Mouse (Mus musculus) heart, embryonic 12.5 days (tissue): Measurements from ENCODE around the gene Bpifa1. TPM values are rescaled to one million over a fixed set of nuclear protein-coding genes. Genes with fewer than 3 reads are reported as not detected.
"Not testable (repeated sequence)": the region's sequence is repeated elsewhere in the genome, so short reads cannot be mapped to it uniquely, and the experiment has no call there.

Experiments
- ATAC-seq: fragments of 200-750 bp; cut with Nextera tagmentation; 2 replicates; pipeline ENCODE4 v1.8.0; 2017; ENCODE audit warnings: moderate TSS enrichment, moderate library complexity; ENCODE audit not compliant: insufficient number of reproducible peaks, low FRiP score
- H3K27ac ChIP-seq: fragments of 300-500 bp; sonication (generic); 2 replicates; pipeline ENCODE4 v1.5.1; 2016; ENCODE audit warnings: mild to moderate bottlenecking, moderate library complexity; ENCODE audit not compliant: poor library complexity, severe bottlenecking
- H3K27me3 ChIP-seq: fragments of 300-500 bp; sonication (generic); replicated peaks from 2 replicates; pipeline ENCODE4 v1.6.1; 2016; ENCODE audit warnings: mild to moderate bottlenecking, moderate library complexity
- H3K36me3 ChIP-seq: fragments of 300-500 bp; sonication (generic); 2 replicates; pipeline ENCODE4 v1.6.1; 2016; ENCODE audit warnings: mild to moderate bottlenecking, moderate library complexity
- H3K4me1 ChIP-seq: fragments of 300-500 bp; sonication (generic); replicated peaks from 2 replicates; pipeline ENCODE4 v1.6.1; 2016; ENCODE audit warnings: mild to moderate bottlenecking
- H3K4me2 ChIP-seq: fragments of 300-500 bp; sonication (generic); 2 replicates; pipeline ENCODE4 v1.6.1; 2016; ENCODE audit warnings: mild to moderate bottlenecking, moderate library complexity
- H3K4me3 ChIP-seq: fragments of 300-500 bp; sonication (generic); 2 replicates; pipeline ENCODE4 v1.5.1; 2016; ENCODE audit warnings: mild to moderate bottlenecking
- H3K9ac ChIP-seq: fragments of 300-500 bp; sonication (generic); 2 replicates; pipeline ENCODE4 v1.6.1; 2016; ENCODE audit warnings: mild to moderate bottlenecking, moderate library complexity
- H3K9me3 ChIP-seq: fragments of 300-500 bp; sonication (generic); replicated peaks from 2 replicates; pipeline ENCODE4 v1.6.1; 2016; ENCODE audit warnings: mild to moderate bottlenecking, moderate library complexity
- WGBS: fragments of 180-500 bp; shearing (Covaris S2); methylation state at CpG from one replicate; pipeline ENCODE4 v1.1.7; 2016; 5-methylcytosine and 5-hydroxymethylcytosine counted together
- polyA plus RNA-seq: library from polyadenylated mRNA; unstranded; fragments of >200 nt; fragmentation: Nextera tagmentation; extraction: Ambion mirVana; gene quantifications from 2 replicates; pipeline ENCODE4 v1.2.1, GENCODE M21; 2016

The Bpifa1 gene
- polyA plus RNA-seq, 1 experiment from 2014 or later: not detected

DNA sequence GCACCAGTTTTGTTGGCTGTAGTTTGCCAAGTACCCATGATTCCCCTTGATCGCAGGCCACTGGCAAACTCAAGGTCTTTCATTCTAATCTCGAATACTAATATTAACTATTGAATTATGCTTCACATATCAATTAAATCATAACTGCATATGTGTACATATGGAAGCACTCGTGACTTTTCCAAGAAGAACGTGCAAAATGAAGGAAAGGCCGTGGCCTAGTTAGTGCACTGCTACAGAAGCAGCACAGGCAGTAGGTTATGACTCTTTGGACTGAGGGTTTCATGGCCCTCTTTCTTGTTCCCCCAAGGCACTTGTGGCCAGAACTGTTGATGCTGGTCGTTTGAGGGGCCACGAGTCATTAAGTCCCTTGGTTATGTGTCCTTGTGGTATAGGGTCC lies 39.2 kb downstream of the Bpifa1 start:
- not testable (repeated sequence) for H3K27ac ChIP-seq, H3K4me2 ChIP-seq, H3K9ac ChIP-seq, H3K4me1 ChIP-seq, H3K27me3 ChIP-seq, H3K9me3 ChIP-seq, ATAC-seq, H3K36me3 ChIP-seq, H3K4me3 ChIP-seq
- WGBS: 76% methylated on average over 7 of the region's 7 CpGs

GRCm38 (mm10) chr2:154183061-154183460 lies 40.4 kb downstream of the Bpifa1 start:
- H3K4me3 ChIP-seq, H3K4me1 ChIP-seq, H3K27me3 ChIP-seq, H3K9ac ChIP-seq, H3K4me2 ChIP-seq, H3K27ac ChIP-seq, H3K9me3 ChIP-seq, ATAC-seq, H3K36me3 ChIP-seq: not testable (repeated sequence)
- WGBS: 64% methylated on average over 4 of the region's 4 CpGs

DNA sequence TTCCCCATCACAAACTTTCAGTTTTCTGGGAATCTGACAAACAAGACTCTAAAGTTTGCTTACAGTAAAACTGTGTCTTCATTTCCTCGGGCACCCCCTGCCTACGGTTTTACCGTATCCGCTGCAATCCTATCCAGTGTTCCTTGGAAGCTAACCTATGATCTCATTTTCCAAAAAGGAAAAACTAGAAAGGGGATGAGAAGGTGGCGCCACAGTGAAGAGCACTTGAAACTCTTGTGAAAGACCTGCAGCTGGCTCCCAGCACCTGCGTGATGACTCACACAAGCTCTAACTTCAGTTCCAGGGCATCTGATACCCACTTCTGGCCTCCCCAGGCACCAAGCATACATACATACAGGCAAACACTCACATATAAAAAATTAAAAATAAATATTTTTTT lies 42.6 kb downstream of the Bpifa1 start:
- Histone ChIP-seq H3K4me3 (no peak overlapping the region), H3K4me2 (no peak overlapping the region), H3K27ac (no peak overlapping the region), H3K9ac (no peak overlapping the region), H3K4me1 (no peaks in the 10 kb centered on the region), H3K9me3 (no peaks in the 10 kb centered on the region), H3K36me3 (no peaks in the 10 kb centered on the region), H3K27me3 (no peaks in the 10 kb centered on the region)
- 81% methylated on average over 6 of the region's 6 CpGs for WGBS
- ATAC-seq: no peak

GRCm38 (mm10) chr2:154185748-154186147 lies 43.1 kb downstream of the Bpifa1 start:
- no peak overlapping the region for H3K27ac ChIP-seq
- 77% methylated on average over 3 of the region's 3 CpGs for WGBS

GRCm38 (mm10) chr2:154187468-154187867 lies 44.8 kb downstream of the Bpifa1 start:
- H3K4me3 ChIP-seq: no peak overlapping the region
- H3K27me3 ChIP-seq: no peaks in the 10 kb centered on the region
- no peak overlapping the region for H3K9ac ChIP-seq
- H3K36me3 ChIP-seq: no peaks in the 10 kb centered on the region
- H3K9me3 ChIP-seq: no peaks in the 10 kb centered on the region
- WGBS: 37% methylated on average over 5 of the region's 5 CpGs
- H3K4me2 ChIP-seq: no peak overlapping the region
- H3K4me1 ChIP-seq: peaks cover 9% of the 10 kb centered on the region
- H3K27ac ChIP-seq: no peak overlapping the region
- no peak for ATAC-seq

More at GRCm38 (mm10) chr2:154185748-154186147, 43.1 kb downstream of the Bpifa1 start:
- H3K36me3 ChIP-seq: no peaks in the 10 kb centered on the region
- no peak for ATAC-seq
- H3K9ac ChIP-seq: no peak overlapping the region
- no peaks in the 10 kb centered on the region for H3K27me3 ChIP-seq
- no peak overlapping the region for H3K4me3 ChIP-seq
- no peak overlapping the region for H3K4me2 ChIP-seq
- no peaks in the 10 kb centered on the region for H3K9me3 ChIP-seq
- no peaks in the 10 kb centered on the region for H3K4me1 ChIP-seq

DNA sequence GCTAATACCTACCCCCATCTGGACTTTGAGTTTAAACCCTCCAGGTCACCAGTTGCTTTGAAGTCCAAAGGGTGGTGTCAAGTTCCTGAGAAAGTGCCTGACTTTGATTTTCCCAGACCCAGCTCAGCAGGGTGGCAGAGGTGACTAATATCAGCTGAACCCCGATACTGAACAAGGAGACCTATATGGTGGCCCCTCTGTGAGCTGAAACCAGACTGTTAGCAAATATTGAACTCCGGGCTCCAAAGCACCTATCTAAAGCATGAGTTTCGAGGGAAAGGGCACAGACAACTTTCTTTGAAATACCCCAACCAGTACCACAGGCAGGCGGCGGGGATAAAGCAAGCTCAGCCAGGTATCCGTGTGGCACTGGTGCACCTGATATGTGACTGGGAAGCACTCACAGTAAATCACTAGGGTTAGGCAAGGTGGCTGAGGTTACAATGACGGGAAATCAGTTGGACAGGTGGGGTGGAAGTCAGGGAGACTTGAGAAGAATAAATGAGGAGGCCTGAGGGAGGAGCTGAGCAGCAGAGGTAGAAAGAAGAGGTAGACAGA lies 47.3 kb downstream of the Bpifa1 start:
- Histone ChIP-seq H3K4me3 (no peak overlapping the region), H3K36me3 (no peaks in the 10 kb centered on the region), H3K9ac (no peak overlapping the region), H3K4me1 (peaks cover 28% of the 10 kb centered on the region), H3K27me3 (no peaks in the 10 kb centered on the region), H3K4me2 (no peak overlapping the region), H3K9me3 (no peaks in the 10 kb centered on the region), H3K27ac (no peak overlapping the region)
- WGBS: 79% methylated on average over 7 of the region's 7 CpGs
- no peak for ATAC-seq

DNA sequence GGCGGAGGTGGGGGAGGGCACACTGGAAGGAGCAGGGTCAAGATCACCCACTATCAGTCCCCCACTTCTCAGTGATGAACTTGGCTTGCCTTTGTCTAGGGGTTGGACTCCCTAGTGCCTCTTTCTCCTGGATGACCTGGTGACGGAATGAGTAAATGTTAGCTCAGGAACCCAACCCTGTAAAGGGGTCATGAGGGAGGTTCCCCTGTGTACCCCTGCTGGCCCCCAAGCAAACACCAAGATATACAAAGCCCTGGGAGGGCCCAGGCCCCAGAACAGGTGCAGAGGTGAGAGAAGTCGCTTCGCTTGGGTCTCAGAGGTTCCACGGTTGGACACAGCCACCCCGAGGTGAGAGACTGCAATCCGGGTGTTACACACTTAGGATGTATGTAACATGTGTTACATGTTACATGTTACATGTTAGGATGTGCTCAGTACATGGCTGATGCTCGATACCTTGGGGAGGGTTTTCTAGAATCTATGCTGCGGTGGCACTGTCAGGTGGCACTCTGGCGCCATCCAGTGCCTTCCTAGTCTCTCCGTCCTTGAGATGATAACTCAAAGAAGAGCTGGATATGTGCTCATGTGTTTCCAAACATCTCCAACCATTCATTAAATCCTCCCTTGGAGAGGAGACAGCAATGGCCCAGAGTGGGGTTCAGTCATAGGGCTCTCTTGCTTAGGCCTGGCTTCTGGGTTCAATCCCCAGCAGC lies 48.0 kb downstream of the Bpifa1 start, which contains the start of gene Bpifb1:
Gene Bpifb1, plus strand, starts transcription at position 273 of the 713 bp plus-strand sequence.
- no peak within 1 kb of the TSS for H3K4me2 ChIP-seq
- H3K27ac ChIP-seq: no peak within 1 kb of the TSS
- H3K4me3 ChIP-seq: no peak within 1 kb of the TSS
- no peak within 1 kb of the TSS for H3K9ac ChIP-seq
- peaks cover 28% of the 10 kb centered on the region for H3K4me1 ChIP-seq
- H3K36me3 ChIP-seq: no peaks in the 10 kb centered on the region
- ATAC-seq: no peak
- 81% methylated on average over 11 of the region's 11 CpGs for WGBS
- H3K27me3 ChIP-seq: no peaks in the 10 kb centered on the region
- H3K9me3 ChIP-seq: no peaks in the 10 kb centered on the region

- H3K36me3 ChIP-seq: no peaks in the 10 kb centered on the region
- H3K4me1 ChIP-seq: peaks cover 28% of the 10 kb centered on the region
- 21% methylated on average over 2 of the region's 2 CpGs for WGBS
- no peak overlapping the region for H3K9ac ChIP-seq
- H3K4me3 ChIP-seq: no peak overlapping the region
- no peaks in the 10 kb centered on the region for H3K9me3 ChIP-seq
- no peak overlapping the region for H3K4me2 ChIP-seq
- no peak for ATAC-seq
- peak overlapping the region; percentile 43 for H3K27ac ChIP-seq
- no peaks in the 10 kb centered on the region for H3K27me3 ChIP-seq
Observed at GRCm38 (mm10) chr2:154192141-154192540, 49.5 kb downstream of the Bpifa1 start.

DNA sequence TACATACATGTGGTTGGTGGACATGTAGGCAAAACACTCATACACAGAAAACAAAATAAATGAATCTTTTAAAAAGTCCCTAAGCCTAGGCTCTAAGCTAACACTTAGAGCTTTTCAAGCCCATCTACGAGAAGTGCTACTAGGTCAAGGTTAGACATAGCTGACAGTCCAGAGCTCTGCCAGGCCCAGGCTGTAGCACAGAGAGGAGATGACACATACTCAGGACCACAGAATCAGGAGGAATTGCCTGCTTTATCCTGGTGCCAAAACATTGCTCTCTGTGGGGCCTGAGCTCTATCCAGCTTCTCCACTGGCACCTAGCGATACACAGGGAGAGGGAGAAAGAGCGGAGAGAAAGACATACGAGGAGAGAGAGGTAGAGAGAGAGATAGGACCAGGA lies 50.4 kb downstream of the Bpifa1 start:
- WGBS: 78% methylated on average over 4 of the region's 4 CpGs

DNA sequence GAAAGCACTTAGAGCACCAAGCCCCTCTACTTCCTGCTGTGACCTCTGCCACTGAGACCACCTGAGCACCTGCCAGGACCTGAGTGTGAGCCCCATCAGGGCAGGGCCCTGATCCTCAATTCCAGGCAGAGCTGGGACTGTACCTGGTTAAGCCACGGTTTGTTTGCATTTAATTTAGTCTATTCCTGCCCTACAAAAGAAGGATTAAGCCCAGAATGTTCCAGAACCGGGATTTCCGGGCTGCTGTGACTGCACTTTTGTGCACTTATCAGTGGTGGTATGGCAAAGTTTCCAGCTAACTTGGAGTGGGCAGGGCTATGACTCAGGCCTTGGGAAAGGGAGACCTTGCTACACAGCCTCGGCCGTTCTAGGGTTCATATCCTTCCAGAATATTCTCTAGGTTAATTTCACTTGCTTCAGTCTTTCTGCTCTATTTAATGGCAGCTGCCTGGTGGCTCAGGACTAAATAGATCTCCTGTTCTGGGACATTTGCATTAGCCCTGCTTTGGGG lies 51.4 kb downstream of the Bpifa1 start:
- Histone ChIP-seq H3K4me1 (peaks cover 28% of the 10 kb centered on the region), H3K9ac (no peak overlapping the region), H3K4me3 (no peak overlapping the region), H3K36me3 (no peaks in the 10 kb centered on the region), H3K27me3 (no peaks in the 10 kb centered on the region), H3K4me2 (no peak overlapping the region), H3K9me3 (no peaks in the 10 kb centered on the region), H3K27ac (no peak overlapping the region)
- ATAC-seq: no peak
- WGBS: 42% methylated on average over 5 of the region's 5 CpGs

More for the DNA sequence above, 50.4 kb downstream of the Bpifa1 start:
- no peak for ATAC-seq
- no peaks in the 10 kb centered on the region for H3K27me3 ChIP-seq
- no peak overlapping the region for H3K27ac ChIP-seq
- no peak overlapping the region for H3K4me2 ChIP-seq
- no peaks in the 10 kb centered on the region for H3K9me3 ChIP-seq
- peaks cover 28% of the 10 kb centered on the region for H3K4me1 ChIP-seq
- no peaks in the 10 kb centered on the region for H3K36me3 ChIP-seq
- no peak overlapping the region for H3K9ac ChIP-seq
- H3K4me3 ChIP-seq: no peak overlapping the region

- H3K9me3 ChIP-seq: no peaks in the 10 kb centered on the region
- H3K27ac ChIP-seq: no peak overlapping the region
- no peak overlapping the region for H3K4me2 ChIP-seq
- H3K36me3 ChIP-seq: no peaks in the 10 kb centered on the region
- H3K9ac ChIP-seq: no peak overlapping the region
- 87% methylated on average over 9 of the region's 9 CpGs for WGBS
- no peak overlapping the region for H3K4me3 ChIP-seq
- no peak for ATAC-seq
- peaks cover 23% of the 10 kb centered on the region for H3K4me1 ChIP-seq
- peaks cover 7% of the 10 kb centered on the region; the same call in 1 of the 2 replicates for H3K27me3 ChIP-seq
Observed at GRCm38 (mm10) chr2:154197036-154197435, 54.4 kb downstream of the Bpifa1 start.
